Mouse (Mus musculus) ES-E14 (cell line): ENCODE data around the gene Prkaa1.

Source experiments
- CHD2 ChIP-seq: IDR thresholded peaks from 2 replicates; pipeline ENCODE4 v1.6.1; 2014; ENCODE audit warnings: mild to moderate bottlenecking, low read depth, low read length, inconsistent platforms
- HCFC1 ChIP-seq: IDR thresholded peaks from 2 replicates; pipeline ENCODE4 v1.6.1; 2012; ENCODE audit warnings: low read length, inconsistent platforms, borderline replicate concordance; ENCODE audit not compliant: insufficient read depth
- MAFK ChIP-seq: IDR thresholded peaks from 2 replicates; pipeline ENCODE4 v1.6.1; 2014; ENCODE audit warnings: mild to moderate bottlenecking, low read depth, low read length, inconsistent platforms; ENCODE audit not compliant: insufficient read depth
- ZC3H11A ChIP-seq: IDR thresholded peaks from 2 replicates; pipeline ENCODE4 v1.6.1; 2012; ENCODE audit warnings: low read depth, mild to moderate bottlenecking, inconsistent platforms, low read length, borderline replicate concordance
- ZNF384 ChIP-seq: IDR thresholded peaks from 2 replicates; pipeline ENCODE4 v1.6.1; 2012; ENCODE audit warnings: low read depth, low read length, inconsistent platforms

DNA sequence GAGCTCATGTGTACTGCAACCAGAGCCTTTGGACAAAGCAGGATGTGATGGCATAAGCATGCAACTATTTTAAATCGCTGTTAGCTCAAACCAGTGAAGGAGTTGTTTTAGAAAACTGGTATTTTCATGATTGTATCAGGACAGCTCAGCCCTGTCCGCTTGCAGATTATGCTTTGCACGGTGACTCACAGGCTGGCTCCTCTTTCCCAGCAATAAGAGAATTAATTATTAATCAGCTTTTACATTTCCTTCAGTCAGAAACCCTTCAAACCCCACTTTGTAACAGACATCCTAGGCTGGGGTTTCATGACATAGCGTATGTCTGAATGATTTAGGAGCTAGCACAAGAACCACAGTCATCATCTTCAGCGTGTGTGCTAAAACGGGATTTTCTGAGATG lies 76.8 kb downstream of the Prkaa1 start:
- no peak for TF ChIP-seq HCFC1
- TF ChIP-seq CHD2, result no peak
- no peak for TF ChIP-seq MAFK
- TF ChIP-seq ZNF384, result no peak
- TF ChIP-seq ZC3H11A, result no peak
